Mouse (Mus musculus): ENCODE measurements around the gene Spag9. TPM values are rescaled to one million over a fixed set of nuclear protein-coding genes. Genes with fewer than 3 reads are reported as not detected.

Gene Spag9
- polyA plus RNA-seq, 1 experiment = 45.7 TPM

- peaks cover 23% of the 10 kb centered on the region for H3K4me1 ChIP-seq (ENCODE audit: control insufficient read depth, insufficient read depth, low read length)
- H3K9ac ChIP-seq (ENCODE audit: low read depth, poor library complexity, severe bottlenecking) = no peak overlapping the region
- no peaks in the 10 kb centered on the region for H3K36me3 ChIP-seq (ENCODE audit: control insufficient read depth, insufficient read depth, low read length, poor library complexity, severe bottlenecking)
- peak overlapping the region; percentile 60 for H3K27ac ChIP-seq (ENCODE audit: insufficient read depth, low read length)
- TF ChIP-seq CTCF (IDR thresholded peaks at IDR 0.05; ENCODE audit: low read depth, low read length) = no peak
- no peak for TF ChIP-seq EP300 (IDR thresholded peaks at IDR 0.05; ENCODE audit: insufficient read depth, low read depth, low read length)
- no peak for TF ChIP-seq POLR2A (IDR thresholded peaks at IDR 0.05; ENCODE audit: insufficient read depth, low read length)
- H3K9me3 ChIP-seq (replicated peaks; ENCODE audit: control insufficient read depth, insufficient read depth, low read length, poor library complexity, severe bottlenecking) = no peaks in the 10 kb centered on the region
- H3K4me3 ChIP-seq (ENCODE audit: low read depth, low read length) = no peak overlapping the region
- H3K27me3 ChIP-seq (ENCODE audit: control insufficient read depth, insufficient read depth, low read length, poor library complexity, severe bottlenecking) = no peaks in the 10 kb centered on the region
These were observed 164.1 kb downstream of the Spag9 start for GRCm38 (mm10) chr11:94159911-94160415.

- H3K9ac ChIP-seq (ENCODE audit: low read depth, poor library complexity, severe bottlenecking) = peak overlapping the region; percentile 29; the same call in 1 of the 2 replicates
- H3K9me3 ChIP-seq (replicated peaks; ENCODE audit: control insufficient read depth, insufficient read depth, low read length, poor library complexity, severe bottlenecking) = no peaks in the 10 kb centered on the region
- TF ChIP-seq POLR2A (IDR thresholded peaks at IDR 0.05; ENCODE audit: insufficient read depth, low read length) (no peak), EP300 (IDR thresholded peaks at IDR 0.05; ENCODE audit: insufficient read depth, low read depth, low read length) (no peak)
- peak overlapping the region; percentile 67 for H3K27ac ChIP-seq (ENCODE audit: insufficient read depth, low read length)
- H3K4me3 ChIP-seq (ENCODE audit: low read depth, low read length) = peak overlapping the region; percentile 18
- peaks cover 23% of the 10 kb centered on the region for H3K4me1 ChIP-seq (ENCODE audit: control insufficient read depth, insufficient read depth, low read length)
- no peaks in the 10 kb centered on the region for H3K36me3 ChIP-seq (ENCODE audit: control insufficient read depth, insufficient read depth, low read length, poor library complexity, severe bottlenecking)
- H3K27me3 ChIP-seq (ENCODE audit: control insufficient read depth, insufficient read depth, low read length, poor library complexity, severe bottlenecking) = no peaks in the 10 kb centered on the region
These were observed 164.8 kb downstream of the Spag9 start for GRCm38 (mm10) chr11:94160443-94161266.

GRCm38 (mm10) chr11:94161267-94161646 is 165.4 kb downstream of the Spag9 start:
- H3K9ac ChIP-seq (ENCODE audit: low read depth, poor library complexity, severe bottlenecking) = peak overlapping the region; percentile 29; the same call in 1 of the 2 replicates
- H3K9me3 ChIP-seq (replicated peaks; ENCODE audit: control insufficient read depth, insufficient read depth, low read length, poor library complexity, severe bottlenecking) = no peaks in the 10 kb centered on the region
- no peaks in the 10 kb centered on the region for H3K36me3 ChIP-seq (ENCODE audit: control insufficient read depth, insufficient read depth, low read length, poor library complexity, severe bottlenecking)
- H3K4me3 ChIP-seq (ENCODE audit: low read depth, low read length) = no peak overlapping the region
- H3K27ac ChIP-seq (ENCODE audit: insufficient read depth, low read length) = peak overlapping the region; percentile 20; the same call in 1 of the 2 replicates
- TF ChIP-seq EP300 (IDR thresholded peaks at IDR 0.05; ENCODE audit: insufficient read depth, low read depth, low read length) (no peak), CTCF (IDR thresholded peaks at IDR 0.05; ENCODE audit: low read depth, low read length) (no peak), POLR2A (IDR thresholded peaks at IDR 0.05; ENCODE audit: insufficient read depth, low read length) (no peak)
- H3K27me3 ChIP-seq (ENCODE audit: control insufficient read depth, insufficient read depth, low read length, poor library complexity, severe bottlenecking) = no peaks in the 10 kb centered on the region
- peaks cover 23% of the 10 kb centered on the region for H3K4me1 ChIP-seq (ENCODE audit: control insufficient read depth, insufficient read depth, low read length)

DNA sequence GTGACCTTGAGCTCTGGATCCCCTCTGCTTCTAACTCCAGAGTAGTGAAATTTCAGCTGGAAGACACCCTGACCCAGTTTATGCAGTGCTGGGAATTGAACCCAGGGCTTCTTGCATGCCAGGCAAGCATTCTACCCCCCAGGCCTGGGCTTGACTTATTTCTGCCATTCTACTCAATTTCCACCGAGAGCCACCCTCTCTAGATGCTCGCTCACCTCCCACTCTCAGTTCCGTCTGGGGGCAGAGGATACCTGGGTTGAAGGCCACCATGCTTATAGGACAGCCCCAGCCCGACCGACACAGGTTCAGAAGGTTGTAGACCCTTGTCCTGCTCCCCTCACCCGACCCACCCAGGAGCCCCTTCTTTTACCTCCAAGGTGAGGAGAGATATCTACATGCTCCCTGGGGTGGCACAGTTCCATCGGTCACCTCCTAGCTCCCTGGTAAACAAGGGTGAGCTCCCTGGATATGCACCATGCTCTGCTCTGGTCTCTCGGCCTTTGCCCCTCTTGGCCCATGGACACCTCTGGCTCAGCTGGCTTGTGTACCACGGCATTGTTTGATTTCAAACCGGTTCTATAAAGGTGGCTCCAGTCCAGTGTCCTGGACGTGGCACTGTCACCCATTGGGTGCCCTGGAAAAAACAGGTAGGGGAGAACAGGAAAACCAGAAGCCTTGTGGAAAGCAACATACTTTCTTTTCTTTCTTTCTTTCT is 166.1 kb downstream of the Spag9 start:
- no peaks in the 10 kb centered on the region for H3K36me3 ChIP-seq (ENCODE audit: control insufficient read depth, insufficient read depth, low read length, poor library complexity, severe bottlenecking)
- H3K4me1 ChIP-seq (ENCODE audit: control insufficient read depth, insufficient read depth, low read length) = peaks cover 23% of the 10 kb centered on the region
- no peaks in the 10 kb centered on the region for H3K27me3 ChIP-seq (ENCODE audit: control insufficient read depth, insufficient read depth, low read length, poor library complexity, severe bottlenecking)
- no peaks in the 10 kb centered on the region for H3K9me3 ChIP-seq (replicated peaks; ENCODE audit: control insufficient read depth, insufficient read depth, low read length, poor library complexity, severe bottlenecking)
- no peak overlapping the region for H3K27ac ChIP-seq (ENCODE audit: insufficient read depth, low read length)
- H3K4me3 ChIP-seq (ENCODE audit: low read depth, low read length) = no peak overlapping the region
- no peak overlapping the region for H3K9ac ChIP-seq (ENCODE audit: low read depth, poor library complexity, severe bottlenecking)
- TF ChIP-seq POLR2A (IDR thresholded peaks at IDR 0.05; ENCODE audit: insufficient read depth, low read length) (no peak), EP300 (IDR thresholded peaks at IDR 0.05; ENCODE audit: insufficient read depth, low read depth, low read length) (no peak), CTCF (IDR thresholded peaks at IDR 0.05; ENCODE audit: low read depth, low read length) (no peak)

- TF ChIP-seq POLR2A (IDR thresholded peaks at IDR 0.05; ENCODE audit: insufficient read depth, low read length) = no peak
- TF ChIP-seq EP300 (IDR thresholded peaks at IDR 0.05; ENCODE audit: insufficient read depth, low read depth, low read length) = peak; percentile 91
- Histone ChIP-seq H3K4me3 (ENCODE audit: low read depth, low read length) (no peak overlapping the region), H3K9me3 (replicated peaks; ENCODE audit: control insufficient read depth, insufficient read depth, low read length, poor library complexity, severe bottlenecking) (no peaks in the 10 kb centered on the region), H3K27me3 (ENCODE audit: control insufficient read depth, insufficient read depth, low read length, poor library complexity, severe bottlenecking) (no peaks in the 10 kb centered on the region), H3K9ac (ENCODE audit: low read depth, poor library complexity, severe bottlenecking) (peak overlapping the region; percentile 8; the same call in 1 of the 2 replicates), H3K27ac (ENCODE audit: insufficient read depth, low read length) (peak overlapping the region; percentile 42), H3K4me1 (ENCODE audit: control insufficient read depth, insufficient read depth, low read length) (peaks cover 23% of the 10 kb centered on the region), H3K36me3 (ENCODE audit: control insufficient read depth, insufficient read depth, low read length, poor library complexity, severe bottlenecking) (no peaks in the 10 kb centered on the region)
These were observed 167.3 kb downstream of the Spag9 start for GRCm38 (mm10) chr11:94163005-94163767.

Data from ES-Bruce4 (cell line).